Mouse (Mus musculus) brain, embryonic 14.5 days (tissue): ENCODE measurements around the gene Cdc37.

Experiments used
- CTCF ChIP-seq: fragments of 200-500 bp; IDR thresholded peaks from 2 replicates; pipeline ENCODE4 v1.5.1; 2012; ENCODE audit warnings: inconsistent platforms, mild to moderate bottlenecking, moderate library complexity, borderline replicate concordance; ENCODE audit not compliant: insufficient read depth, insufficient read length; ENCODE audit errors: extremely low read depth
- POLR2A ChIP-seq: fragments of 200-500 bp; IDR thresholded peaks from 2 replicates; pipeline ENCODE4 v1.6.1; 2012; ENCODE audit warnings: mild to moderate bottlenecking, inconsistent platforms, borderline replicate concordance; ENCODE audit not compliant: poor library complexity, insufficient read depth, insufficient read length, severe bottlenecking; ENCODE audit errors: extremely low read depth

DNA sequence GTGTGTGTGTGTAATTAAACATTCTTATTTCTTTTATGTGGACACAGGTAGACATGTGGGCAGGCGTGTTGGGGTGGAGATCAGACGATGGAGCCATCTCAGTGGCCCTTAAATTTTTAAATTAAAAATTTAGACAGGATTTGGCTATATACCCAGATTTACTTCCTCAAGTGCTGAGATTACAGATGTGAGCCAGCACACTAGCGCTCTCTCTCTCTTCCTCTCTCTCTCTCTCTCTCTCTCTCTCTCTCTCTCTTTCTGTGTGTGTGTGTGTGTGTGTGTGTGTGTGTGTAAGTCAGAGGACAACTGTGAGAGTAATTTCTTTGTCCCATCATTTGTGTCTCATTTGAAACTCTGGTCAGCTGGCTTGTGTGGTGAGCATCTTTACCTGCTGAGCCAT is 40.9 kb upstream of the Cdc37 start:
- TF ChIP-seq POLR2A (no peak), CTCF (no peak)
